Mouse (Mus musculus): ENCODE data around the gene Dennd4b. TPM values are rescaled to one million over a fixed set of nuclear protein-coding genes. Genes with fewer than 3 reads are reported as not detected.

Gene Dennd4b
- total and polyA plus RNA-seq, 3 experiments: 9.8 to 45.3 (median 27.8) TPM

- no peak within 1 kb of the TSS for H3K4me3 ChIP-seq (replicated peaks in 1 of 3; ENCODE audit: low read depth in 2 of 3, low read length in 2 of 3, poor library complexity in 1 of 3)
- dilution Hi-C loops (cut with MboI; ENCODE audit: extremely low pct_ligation_motif_present, extremely low pct_unique_long_range_greater_than_20kb, low sequenced_read_pairs): no loop called here
- no peaks in the 10 kb centered on the region for H3K9me3 ChIP-seq (replicated peaks; ENCODE audit: low read length)
- no peaks in the 10 kb centered on the region for H3K27me3 ChIP-seq (replicated peaks)
- H3K36me3 ChIP-seq (replicated peaks in 1 of 2; ENCODE audit: control insufficient read depth in 1 of 2, insufficient read depth in 1 of 2, low read length in 1 of 2): peaks cover 0 to 6% of the 10 kb centered on the region in 2 experiments
- no peak for TF ChIP-seq ELF1 (IDR thresholded peaks at IDR 0.05; ENCODE audit: low read depth, low read length)
- TF ChIP-seq SMC3 (IDR thresholded peaks at IDR 0.05; ENCODE audit: low read depth, low read length): no peak
- no peak for TF ChIP-seq ZNF384 (IDR thresholded peaks at IDR 0.05; ENCODE audit: low read depth, low read length)
- TF ChIP-seq IRF4 (IDR thresholded peaks at IDR 0.05; ENCODE audit: low read depth, low read length): no peak
- no peak for TF ChIP-seq TCF12 (IDR thresholded peaks at IDR 0.05; ENCODE audit: low read depth, low read length)
- TF ChIP-seq CHD2 (IDR thresholded peaks at IDR 0.05; ENCODE audit: low read length): no peak
- TF ChIP-seq MAX (IDR thresholded peaks at IDR 0.05; ENCODE audit: low read length): no peak
- TF ChIP-seq MAZ (IDR thresholded peaks at IDR 0.05; ENCODE audit: low read depth, low read length): no peak
- TF ChIP-seq BHLHE40 (IDR thresholded peaks at IDR 0.05; ENCODE audit: low read depth, low read length): no peak
- TF ChIP-seq ZMIZ1 (IDR thresholded peaks at IDR 0.05; ENCODE audit: low read depth, low read length): no peak
- peaks cover 10 to 42% of the 10 kb centered on the region in 2 experiments; a peak in 3 of 4 replicates for H3K4me1 ChIP-seq (ENCODE audit: control insufficient read depth in 1 of 2, insufficient read depth in 2 of 2)
- no peak within 1 kb of the TSS for H3K9ac ChIP-seq (ENCODE audit: insufficient read depth, low read depth)
- no peak within 1 kb of the TSS for H3K4me2 ChIP-seq (ENCODE audit: insufficient read depth, low read depth, poor library complexity, severe bottlenecking)
- 0 out of 2 replicates have a peak, but pooled peaks cover under 1% of the 10 kb centered on the region for H3K79me2 ChIP-seq (replicated peaks; ENCODE audit: control insufficient read depth, extremely low read depth, insufficient read depth, poor library complexity, severe bottlenecking)
- no peak within 1 kb of the TSS for H3K27ac ChIP-seq (ENCODE audit: insufficient read depth, low read depth)
- no peak for DNase-seq (ENCODE audit: extremely low read depth)
- in situ Hi-C loops (cut with MboI; ENCODE audit: low pct_ligation_motif_present, low pct_unique_long_range_greater_than_20kb, low sequenced_read_pairs): no loop called here
Observed at GRCm38 (mm10) chr3:90242984-90243775, 21.8 kb upstream of the Dennd4b start, which contains the start of gene Creb3l4. TSS of gene Creb3l4 (minus strand) at chr3:90243512.

GRCm38 (mm10) chr3:90245406-90245805 lies 19.6 kb upstream of the Dennd4b start:
- H3K9me3 ChIP-seq (replicated peaks; ENCODE audit: low read length): no peaks in the 10 kb centered on the region
- DNase-seq (ENCODE audit: extremely low read depth): no peak
- H3K4me2 ChIP-seq (ENCODE audit: insufficient read depth, low read depth, poor library complexity, severe bottlenecking): no peak overlapping the region
- H3K4me3 ChIP-seq (replicated peaks in 1 of 3; ENCODE audit: low read depth in 2 of 3, low read length in 2 of 3, poor library complexity in 1 of 3): no peak overlapping the region
- peaks cover 10 to 47% of the 10 kb centered on the region in 2 experiments; a peak in 3 of 4 replicates for H3K4me1 ChIP-seq (ENCODE audit: control insufficient read depth in 1 of 2, insufficient read depth in 2 of 2)
- no peak overlapping the region for H3K9ac ChIP-seq (ENCODE audit: insufficient read depth, low read depth)
- peaks cover 14% of the 10 kb centered on the region for H3K79me2 ChIP-seq (replicated peaks; ENCODE audit: control insufficient read depth, extremely low read depth, insufficient read depth, poor library complexity, severe bottlenecking)
- TF ChIP-seq POLR2A (IDR thresholded peaks at IDR 0.05; ENCODE audit: low read depth, low read length) (no peak), RAD21 (IDR thresholded peaks at IDR 0.05; ENCODE audit: low read depth, low read length) (no peak), MXI1 (IDR thresholded peaks at IDR 0.05; ENCODE audit: low read depth, low read length) (no peak), ETS1 (conservative IDR thresholded peaks at IDR 0.05; ENCODE audit: low read depth, low read length) (no peak), ZKSCAN1 (IDR thresholded peaks at IDR 0.05; ENCODE audit: borderline replicate concordance, low read depth, low read length) (no peak), MAZ (IDR thresholded peaks at IDR 0.05; ENCODE audit: low read depth, low read length) (no peak), EP300 (IDR thresholded peaks at IDR 0.05; ENCODE audit: low read length) (no peak), HCFC1 (IDR thresholded peaks at IDR 0.05; ENCODE audit: low read depth, low read length) (no peak), NRF1 (IDR thresholded peaks at IDR 0.05; ENCODE audit: low read depth, low read length) (no peak), TCF12 (IDR thresholded peaks at IDR 0.05; ENCODE audit: low read depth, low read length) (no peak), USF2 (conservative IDR thresholded peaks at IDR 0.05; ENCODE audit: low read depth, low read length) (no peak), CHD1 (IDR thresholded peaks at IDR 0.05; ENCODE audit: low read depth, low read length) (no peak), PAX5 (IDR thresholded peaks at IDR 0.05; ENCODE audit: low read length) (no peak), MEF2A (IDR thresholded peaks at IDR 0.05; ENCODE audit: borderline replicate concordance, low read depth, low read length) (no peak), CTCF (conservative IDR thresholded peaks at IDR 0.05 in 1 of 2, IDR thresholded peaks at IDR 0.05 in 1 of 2; ENCODE audit: low read depth in 2 of 2, low read length in 2 of 2) (no peak), JUN (IDR thresholded peaks at IDR 0.05; ENCODE audit: insufficient read depth, low read depth, low read length) (no peak), UBTF (IDR thresholded peaks at IDR 0.05; ENCODE audit: low read depth, low read length) (no peak), ELF1 (IDR thresholded peaks at IDR 0.05; ENCODE audit: low read depth, low read length) (no peak)
- peaks cover under 1 to 6% of the 10 kb centered on the region in 2 experiments for H3K36me3 ChIP-seq (replicated peaks in 1 of 2; ENCODE audit: control insufficient read depth in 1 of 2, insufficient read depth in 1 of 2, low read length in 1 of 2)
- H3K27ac ChIP-seq (ENCODE audit: insufficient read depth, low read depth): no peak overlapping the region
- H3K27me3 ChIP-seq (replicated peaks): no peaks in the 10 kb centered on the region
- in situ Hi-C loops (cut with MboI; ENCODE audit: low pct_ligation_motif_present, low pct_unique_long_range_greater_than_20kb, low sequenced_read_pairs): no loop called here
- dilution Hi-C loops (cut with MboI; ENCODE audit: extremely low pct_ligation_motif_present, extremely low pct_unique_long_range_greater_than_20kb, low sequenced_read_pairs): no loop called here

Data from CH12.LX (cell line).